Mouse (Mus musculus) mouse embryonic stem cell (cell line): ENCODE measurements around the gene Coq5.

Source experiments
- in situ Hi-C, 2 experiments: fragments of 300-500 bp; cut with MboI; formaldehyde crosslinking; loops; 1 replicate in 1 of 2; 3 replicates in 1 of 2; pipeline ENCODE4 v1.14.3; 2019 to 2020; ENCODE audit warnings: low sequenced_read_pairs in 2 of 2, low pct_unique_long_range_greater_than_20kb in 1 of 2, mixed read lengths in 1 of 2; ENCODE audit not compliant: unreplicated experiment in 1 of 2

Gene Coq5

DNA sequence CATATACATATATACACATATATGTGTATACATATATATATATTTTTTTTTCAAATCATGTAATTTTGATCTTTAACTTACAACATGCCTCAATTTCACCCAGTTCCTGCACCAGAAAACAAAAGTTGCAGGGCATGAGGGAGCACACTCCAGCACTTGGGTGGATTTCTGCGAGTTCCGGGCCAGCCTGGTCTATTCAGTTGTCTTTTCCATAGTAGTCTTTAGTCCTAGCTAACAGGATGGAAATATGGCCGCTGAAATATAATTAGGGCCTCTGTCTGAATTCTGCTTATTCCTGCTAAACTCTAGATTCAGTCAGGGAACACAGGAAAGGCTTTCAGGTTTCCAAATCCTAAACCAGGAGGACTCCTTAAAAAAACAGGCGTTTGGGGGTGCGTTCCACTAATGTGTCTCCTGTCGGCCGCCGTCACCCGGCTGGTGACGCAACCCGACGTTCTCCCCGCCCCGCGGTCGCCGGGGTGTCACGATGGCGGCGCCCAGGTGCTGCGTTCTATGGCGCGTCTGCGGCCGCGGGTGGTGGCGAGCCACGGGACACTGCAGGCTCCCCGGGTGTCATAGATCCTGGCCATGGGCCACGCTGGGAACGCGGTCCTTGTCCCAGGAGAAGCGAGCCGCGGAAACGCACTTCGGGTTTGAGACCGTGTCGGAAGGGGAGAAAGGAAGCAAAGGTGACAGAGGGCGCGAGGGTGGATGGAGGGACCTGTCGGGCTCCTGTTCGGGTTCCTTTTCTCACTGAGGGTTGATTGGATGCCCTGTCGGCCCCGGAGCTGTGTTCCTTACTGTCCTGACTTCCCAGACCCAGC lies at the start of gene Coq5:
TSS of gene Coq5 (plus strand) at position 441 of the 824 bp plus-strand sequence.
- in situ Hi-C loops, result loop anchor here in 1 of 2 experiments (10.0 kb wide), 1 partner anchor 195 kb away; no protein-coding TSS in a partner anchor

DNA sequence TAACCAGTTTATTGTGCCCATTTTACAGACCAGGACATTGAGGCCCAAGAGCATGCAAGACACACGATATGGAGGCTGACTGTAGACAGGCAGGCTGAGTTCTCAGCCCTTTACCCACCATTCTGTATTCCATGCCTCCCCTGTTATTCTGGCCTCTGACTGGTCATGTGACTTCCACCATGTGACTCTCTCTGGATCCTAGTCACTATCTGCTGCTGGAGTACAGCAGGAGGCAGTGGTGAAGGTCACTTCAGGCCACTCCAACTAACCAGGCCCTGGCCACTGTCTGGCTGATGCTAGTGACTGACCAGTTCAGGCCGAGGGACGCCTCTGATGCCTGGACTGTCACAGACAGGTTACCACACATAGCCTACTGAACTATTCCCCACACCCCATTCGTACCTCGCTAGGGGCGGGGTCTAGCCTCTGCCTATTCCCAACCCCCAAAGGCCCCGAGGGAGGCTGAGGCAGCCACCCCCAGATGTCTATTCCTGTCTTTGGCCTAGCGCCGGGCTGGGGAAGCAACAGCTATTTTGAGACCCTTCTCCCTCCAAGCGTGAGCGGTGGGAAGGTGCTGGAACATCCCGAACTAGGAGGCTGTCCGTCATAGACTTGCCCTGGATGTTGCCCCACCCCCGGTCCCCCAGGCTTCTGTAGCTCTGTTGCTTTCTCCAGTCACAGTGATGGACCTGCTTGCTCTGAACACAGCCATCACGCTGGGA lies 48.5 kb upstream of the Coq5 start:
- in situ Hi-C loops, result loop anchor here (10.0 to 25.0 kb wide), 2 partner anchors 244 to 256 kb away; partner anchors contain the start of gene Hnf1a (in 1 of the 2)

DNA sequence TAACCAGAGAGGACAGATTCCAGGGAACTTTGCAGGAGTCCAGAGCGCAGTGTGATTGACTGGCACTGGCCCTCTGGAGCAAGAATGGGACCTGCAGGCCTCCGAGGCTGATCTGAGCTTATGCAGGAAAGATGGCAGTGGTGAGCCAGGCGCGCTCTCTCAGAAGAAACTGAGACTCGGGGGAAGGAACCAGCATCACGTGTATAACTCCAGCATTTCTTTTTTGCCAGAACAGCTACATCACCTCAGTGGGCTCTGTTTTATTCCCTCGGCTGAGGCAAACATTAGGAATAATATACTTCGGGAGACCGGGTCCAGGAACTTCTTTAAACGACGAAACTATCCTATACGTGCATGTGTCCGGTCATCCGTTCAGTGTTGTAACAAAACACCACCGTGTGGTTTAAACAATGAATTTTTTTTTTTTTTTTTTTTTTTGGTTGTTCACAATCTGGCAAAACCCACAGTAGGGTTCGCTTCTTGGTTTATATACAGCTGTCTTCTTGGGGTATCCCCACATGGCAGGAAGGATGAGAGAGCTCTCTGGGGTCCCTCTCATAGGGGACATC lies 47.8 kb upstream of the Coq5 start:
- in situ Hi-C loops, result loop anchor here (10.0 to 25.0 kb wide), 2 partner anchors 244 to 257 kb away; partner anchors contain the start of gene Hnf1a (in 1 of the 2)

DNA sequence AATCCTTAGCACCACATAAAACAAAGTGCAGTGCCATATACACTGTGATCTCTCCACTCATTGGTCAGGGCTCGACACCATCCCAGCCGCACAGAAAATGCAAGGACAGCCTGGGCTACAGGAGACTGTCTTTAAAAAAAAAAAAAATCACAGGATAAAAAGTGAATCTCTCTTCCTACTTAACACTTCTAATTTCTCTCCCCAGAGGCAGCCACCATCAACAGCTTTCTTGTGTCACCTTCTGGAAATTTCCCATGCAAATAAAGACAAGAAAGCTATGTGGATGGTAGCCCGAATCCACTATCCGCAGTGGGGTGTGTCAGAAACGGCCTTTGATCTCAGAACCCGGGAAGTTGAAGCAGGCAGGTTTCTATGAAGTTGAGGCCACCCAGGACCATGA lies 47.0 kb upstream of the Coq5 start:
- in situ Hi-C loops, result loop anchor here (10.0 to 25.0 kb wide), 2 partner anchors 245 to 258 kb away; partner anchors contain the start of gene Hnf1a (in 1 of the 2)

DNA sequence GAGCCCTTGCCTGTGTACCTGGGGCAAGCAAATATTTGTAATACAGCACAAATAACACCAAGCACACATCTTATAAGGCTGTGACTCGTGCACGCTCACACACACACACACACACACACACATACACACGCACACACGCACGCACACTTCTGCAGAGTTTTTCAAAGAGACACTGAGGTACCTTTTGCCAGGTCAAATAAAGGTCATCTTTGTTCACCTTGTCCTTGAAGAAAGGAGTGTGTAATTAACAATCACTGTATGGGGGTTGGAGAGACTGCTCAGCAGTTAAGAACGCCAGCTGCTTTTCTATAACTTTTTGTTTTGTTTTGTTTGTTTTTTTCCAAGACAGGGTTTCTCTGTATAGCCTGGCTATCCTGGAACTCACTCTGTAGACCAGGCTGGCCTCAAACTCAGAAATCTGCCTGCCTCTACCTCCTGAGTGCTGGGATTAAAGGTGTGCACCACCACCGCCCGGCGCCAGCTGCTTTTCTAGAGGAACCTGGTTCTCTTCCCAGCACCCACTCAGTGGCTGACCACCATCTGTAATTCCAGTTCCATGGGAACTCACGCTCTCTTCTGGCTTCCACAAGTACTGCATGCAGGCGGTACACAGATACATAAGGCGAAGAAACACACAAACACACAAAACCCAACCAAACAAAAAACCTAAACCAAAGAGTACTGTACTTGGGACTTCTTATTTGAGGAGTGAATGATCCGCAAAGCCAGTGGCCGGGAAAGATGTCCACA lies 46.3 kb upstream of the Coq5 start:
- in situ Hi-C loops, result loop anchor here (10.0 to 25.0 kb wide), 2 partner anchors 246 to 258 kb away; partner anchors contain the start of gene Hnf1a (in 1 of the 2)

DNA sequence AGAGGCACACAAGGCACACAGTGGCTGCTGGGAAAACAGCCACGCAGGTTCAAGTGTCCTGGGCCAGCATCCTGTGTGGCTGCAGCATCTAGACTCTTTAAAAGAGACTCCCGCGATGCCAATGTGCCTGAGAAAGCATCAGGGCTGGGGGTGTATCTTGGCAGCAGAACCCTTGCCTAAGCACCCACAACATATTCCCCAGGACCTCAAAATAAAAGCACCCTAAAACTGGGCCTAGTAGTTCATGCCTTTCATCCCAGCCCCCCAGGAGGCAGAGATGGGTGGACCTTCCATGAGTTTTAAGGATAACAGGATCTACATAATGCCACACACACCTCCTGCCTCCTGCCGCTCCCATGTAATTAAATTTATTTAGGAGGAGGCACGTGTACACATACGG lies 44.9 kb upstream of the Coq5 start:
- in situ Hi-C loops, result loop anchor here (10.0 to 25.0 kb wide), 2 partner anchors 247 to 260 kb away; partner anchors contain the start of gene Hnf1a (in 1 of the 2)

DNA sequence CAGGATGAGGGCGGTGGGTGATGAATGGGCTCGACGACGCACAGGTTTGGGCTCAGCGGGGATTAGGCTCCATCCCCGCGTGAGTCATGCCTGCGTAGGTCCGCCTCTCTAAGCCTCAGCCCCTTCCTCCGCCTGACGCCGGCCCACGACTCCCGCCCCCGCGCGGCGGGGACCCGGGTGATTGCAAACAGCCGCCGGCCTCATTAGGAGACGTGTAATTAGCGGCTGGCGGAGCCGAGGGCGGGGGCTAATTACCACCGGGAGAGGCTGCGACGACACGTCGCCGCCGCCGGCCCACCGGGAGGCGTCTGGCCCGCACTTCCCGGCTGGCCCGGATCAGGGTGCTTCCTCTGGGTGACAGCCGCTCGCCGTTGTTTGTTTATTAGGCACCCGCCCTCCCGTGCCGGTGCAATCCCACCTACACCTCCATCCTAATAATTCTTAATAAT lies 44.1 kb upstream of the Coq5 start:
- in situ Hi-C loops, result loop anchor here (10.0 to 25.0 kb wide), 2 partner anchors 248 to 261 kb away; partner anchors contain the start of gene Hnf1a (in 1 of the 2)

DNA sequence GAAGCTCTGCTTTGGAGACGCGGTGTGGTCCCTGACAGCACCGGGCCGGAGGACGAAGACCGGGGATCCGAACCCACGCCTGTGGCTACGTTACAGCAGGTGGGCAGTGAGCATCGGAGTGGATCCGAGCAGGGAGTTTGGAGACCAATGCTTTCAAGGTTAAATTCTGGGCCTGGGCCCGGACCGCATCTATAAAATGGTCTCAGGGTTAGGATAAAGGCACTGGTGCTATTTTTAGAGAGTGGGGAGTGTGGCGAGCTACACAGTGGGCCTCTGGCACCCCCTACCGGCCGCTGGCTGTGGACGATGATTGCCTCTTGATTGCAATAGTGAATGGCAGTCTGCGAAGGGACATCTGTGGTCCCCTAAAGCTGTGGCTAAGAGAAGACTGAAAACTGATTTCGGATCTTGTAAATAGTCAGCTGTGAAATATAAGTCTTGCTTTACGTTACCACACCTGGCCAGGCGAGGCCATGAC lies 43.6 kb upstream of the Coq5 start, which contains the start of gene Pop5:
TSS of gene Pop5 (plus strand) at position 51 of the 478 bp plus-strand sequence.
- in situ Hi-C loops, result loop anchor here (10.0 to 25.0 kb wide), 2 partner anchors 249 to 261 kb away; partner anchors contain the start of gene Hnf1a (in 1 of the 2)

DNA sequence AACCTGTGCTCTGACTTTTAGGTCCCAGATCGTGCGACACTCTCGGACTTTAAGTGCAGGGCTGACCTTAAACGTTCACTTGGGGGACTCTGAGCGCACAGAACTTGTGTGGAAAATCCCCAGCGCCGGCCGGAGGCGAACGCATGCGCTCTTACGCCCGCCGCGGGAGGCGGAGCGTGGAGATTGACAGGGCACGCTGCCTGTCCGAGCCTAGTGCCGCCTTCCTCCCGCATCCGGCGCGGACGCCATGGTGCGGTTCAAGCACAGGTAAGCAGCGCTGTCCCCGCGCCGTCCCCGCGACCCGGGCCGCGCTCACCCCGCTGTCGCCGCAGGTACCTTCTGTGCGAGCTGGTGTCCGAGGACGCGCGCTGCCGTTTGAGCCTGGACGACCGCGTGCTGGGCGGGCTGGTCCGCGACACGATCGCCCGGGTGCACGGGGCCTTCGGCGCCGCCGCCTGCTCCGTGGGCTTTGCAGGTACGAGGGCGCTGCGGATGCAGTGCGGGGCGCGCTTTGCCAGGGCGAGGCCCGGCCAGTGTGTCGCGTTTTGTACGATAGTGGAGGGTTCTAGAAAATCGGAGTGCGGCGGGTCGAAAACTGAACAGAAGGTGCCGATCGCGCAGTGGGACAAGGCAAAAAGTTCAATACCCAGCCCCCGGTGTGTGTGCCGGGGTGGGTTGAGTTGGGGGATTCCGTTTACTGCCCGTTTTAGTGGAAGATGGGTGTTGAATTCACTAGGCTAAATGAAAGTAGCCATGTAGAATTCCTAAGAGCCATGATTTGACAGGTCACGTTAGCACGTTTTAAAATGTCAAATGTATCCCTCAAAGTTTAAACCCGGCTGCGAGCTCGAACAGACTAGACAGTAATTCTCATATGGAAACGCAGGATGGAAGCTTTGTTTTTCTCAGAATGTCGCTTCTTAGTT lies 41.4 kb upstream of the Coq5 start:
- in situ Hi-C loops, result loop anchor here (10.0 to 25.0 kb wide), 2 partner anchors 251 to 263 kb away; partner anchors contain the start of gene Hnf1a (in 1 of the 2)

DNA sequence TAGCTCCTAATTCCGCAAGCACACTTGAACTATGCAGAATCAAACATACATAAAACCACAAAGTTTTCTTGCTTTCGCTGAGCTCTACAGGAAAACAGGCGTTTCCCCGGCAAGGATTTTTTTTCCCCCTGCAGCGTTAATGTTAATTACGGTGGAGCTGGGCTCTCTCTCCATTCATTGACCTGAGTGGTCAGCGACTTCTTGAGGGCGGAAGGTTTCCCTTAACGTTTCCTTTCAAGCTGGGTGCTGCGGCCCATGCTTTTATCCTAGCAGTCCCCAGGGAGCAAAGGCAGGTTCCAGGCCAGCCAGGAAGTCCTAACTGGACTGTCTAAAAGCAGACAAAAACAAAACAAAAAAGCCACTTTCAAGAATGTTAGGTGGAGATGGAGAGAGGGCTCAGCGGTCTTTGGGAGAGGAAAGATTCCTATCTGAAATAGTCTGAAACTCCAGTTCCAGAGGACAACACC lies 40.7 kb upstream of the Coq5 start:
- in situ Hi-C loops, result loop anchor here (10.0 to 25.0 kb wide), 2 partner anchors 251 to 264 kb away; partner anchors contain the start of gene Hnf1a (in 1 of the 2)

DNA sequence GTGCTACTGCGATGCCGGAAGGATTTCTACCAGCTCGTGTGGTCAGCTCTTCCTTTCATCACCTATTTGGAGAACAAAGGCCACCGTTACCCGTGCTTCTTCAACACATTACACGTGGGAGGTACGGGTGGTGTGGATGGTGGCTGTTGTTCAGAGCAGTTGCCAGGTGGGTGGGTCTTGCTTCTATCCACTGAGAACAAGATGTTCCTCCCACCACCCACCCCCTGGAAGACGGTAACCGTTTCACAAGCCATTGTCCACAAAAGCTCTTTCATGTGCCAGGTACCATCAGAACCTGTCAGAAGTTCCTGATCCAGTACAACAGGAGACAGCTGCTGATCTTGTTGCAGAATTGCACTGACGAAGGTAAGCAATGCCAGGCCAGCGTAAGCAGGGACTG lies 39.3 kb upstream of the Coq5 start:
- in situ Hi-C loops, result loop anchor here in 1 of 2 experiments (25.0 kb wide), 1 partner anchor 253 kb away; no protein-coding TSS in a partner anchor

DNA sequence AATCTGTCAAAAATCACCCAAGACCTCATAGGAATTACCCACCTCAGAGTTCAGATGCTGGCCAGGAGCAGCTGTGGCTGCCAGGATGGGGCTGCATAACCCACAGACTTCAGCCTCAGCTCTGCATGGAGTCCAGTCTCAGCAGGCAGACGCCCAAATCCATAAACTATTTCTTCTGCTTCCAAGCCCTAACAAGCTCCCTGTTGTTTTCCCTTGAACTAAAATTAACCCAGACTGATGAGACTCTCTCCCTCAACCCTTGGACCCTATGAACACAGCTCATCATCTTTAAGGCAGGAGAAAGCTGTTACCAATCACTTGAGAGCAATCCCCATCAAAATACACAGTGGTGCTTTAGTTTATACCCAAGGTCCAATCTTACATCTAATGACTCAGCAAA lies 24.0 kb upstream of the Coq5 start:
- in situ Hi-C loops, result no loop called here

DNA sequence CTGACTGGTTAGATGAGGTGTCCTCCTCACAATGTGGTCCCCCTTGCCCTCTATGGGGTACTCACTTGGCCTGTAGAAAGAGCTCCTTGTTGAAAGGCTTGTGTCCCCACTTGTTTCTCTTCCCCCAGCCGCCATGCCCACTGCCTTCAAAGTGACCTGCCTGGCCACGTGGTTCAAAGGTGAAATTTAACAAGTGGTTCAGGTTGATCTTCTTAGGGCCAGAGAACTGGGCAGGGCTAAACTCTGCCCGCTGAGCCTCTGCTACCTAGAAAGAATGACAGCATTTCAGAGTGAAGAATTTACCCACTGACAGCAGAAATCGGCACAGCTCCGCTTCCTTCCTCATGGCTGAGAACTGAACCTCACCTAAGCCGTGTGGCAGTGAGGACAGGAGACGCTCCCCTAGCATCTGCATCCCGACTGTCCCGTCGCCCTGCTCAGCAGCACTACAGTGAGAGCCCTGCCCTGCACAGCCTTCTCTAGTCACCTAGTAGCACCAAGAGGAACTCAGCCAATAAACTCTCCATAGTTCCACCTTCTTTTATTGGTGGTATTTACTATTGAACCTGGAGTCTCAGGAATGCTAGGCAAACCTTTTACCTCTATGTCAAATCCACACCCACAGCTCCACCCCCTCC lies 22.4 kb upstream of the Coq5 start:
- in situ Hi-C loops, result no loop called here

DNA sequence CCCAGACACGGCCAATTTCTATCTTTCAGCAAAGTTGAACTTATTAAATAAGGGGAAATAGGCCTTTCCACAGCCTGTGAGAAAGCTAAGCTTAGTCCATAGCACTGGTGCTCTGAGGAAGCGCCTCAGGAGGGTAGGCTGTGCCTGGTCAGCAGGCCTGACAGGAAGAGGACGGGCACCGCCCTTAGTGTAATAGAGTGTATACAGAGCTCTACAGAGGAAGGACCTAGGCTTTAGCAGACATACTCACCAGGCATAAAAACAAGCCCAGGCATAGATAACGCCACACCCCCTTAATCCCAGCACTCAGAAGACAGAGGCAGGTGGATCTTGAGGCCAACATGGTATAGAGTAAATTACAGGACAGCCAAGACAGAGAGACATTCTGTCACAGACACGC lies 19.1 kb upstream of the Coq5 start:
- in situ Hi-C loops, result no loop called here

DNA sequence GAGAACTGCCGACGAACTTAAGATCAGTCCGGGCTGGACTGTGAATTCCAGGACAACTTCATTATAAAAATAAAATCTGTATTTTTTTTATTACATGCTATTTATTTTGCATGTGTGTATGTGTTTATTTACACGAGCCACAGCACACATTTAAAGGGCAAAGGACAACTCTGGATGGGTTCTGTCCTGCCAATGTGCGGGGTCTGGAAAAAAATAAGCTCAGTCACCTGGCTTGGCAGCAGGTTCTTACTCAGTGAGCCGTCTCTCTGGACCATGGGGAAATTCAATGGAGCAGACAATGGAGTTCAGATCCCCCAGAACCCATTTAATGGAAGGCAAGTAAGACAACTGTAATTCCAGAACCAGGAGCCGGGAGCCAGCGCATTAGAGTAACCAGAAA lies 18.3 kb upstream of the Coq5 start:
- in situ Hi-C loops, result no loop called here

DNA sequence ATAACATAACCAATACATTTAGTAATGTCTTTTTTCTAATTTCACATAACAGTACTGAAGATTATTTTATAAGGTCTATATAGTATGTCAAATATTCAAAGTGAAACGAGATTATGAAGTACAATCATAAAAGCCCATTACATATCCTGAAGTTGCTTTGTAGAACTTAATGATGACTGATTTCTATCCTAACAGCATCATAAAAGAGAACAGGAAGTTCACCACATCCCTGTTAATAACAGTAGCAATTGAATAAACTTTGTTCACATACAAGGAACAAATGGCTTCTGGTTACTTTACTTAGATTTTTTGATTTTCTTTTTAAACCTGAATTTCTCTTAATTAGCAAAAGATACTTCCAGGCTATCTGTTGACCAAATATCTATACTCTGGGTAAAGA lies 17.6 kb upstream of the Coq5 start:
- in situ Hi-C loops, result no loop called here
